Mouse (Mus musculus): ENCODE measurements around the gene Hoxc10.

DNA sequence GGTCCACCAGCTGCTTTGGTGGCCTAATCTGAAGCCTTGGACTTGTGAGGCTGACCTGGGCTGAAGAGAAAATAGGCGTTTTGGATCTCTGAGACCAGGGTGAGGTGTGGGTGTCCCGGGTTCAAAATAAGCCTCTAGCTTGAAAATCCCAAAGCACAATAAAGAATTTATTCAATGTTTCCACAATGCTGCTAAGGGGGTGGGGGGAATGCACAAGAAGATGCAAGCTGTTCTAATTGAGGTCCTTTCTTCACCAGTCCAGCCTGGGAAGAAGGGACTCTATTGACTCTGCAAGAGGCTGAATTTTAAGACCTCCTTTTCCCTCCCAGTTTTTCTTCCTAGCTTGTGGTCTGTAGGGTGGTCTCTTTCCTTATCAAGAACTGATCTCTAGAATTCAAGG, 15.7 kb upstream of the Hoxc10 start:
- TF ChIP-seq CTCF (conservative IDR thresholded peaks at IDR 0.05; ENCODE audit: insufficient read depth, insufficient read length, low read depth, low read length) (no peak), POLR2A (IDR thresholded peaks at IDR 0.05; ENCODE audit: low read depth, low read length) (no peak)

Measured in kidney, adult 2 months (tissue).